Mouse (Mus musculus) embryonic fibroblast, embryonic 13.5 days (primary cell): Measurements from ENCODE around the gene Tkt.

Experiments
- CTCF ChIP-seq: IDR thresholded peaks from 2 replicates; pipeline ENCODE4 v1.5.1; 2011; ENCODE audit warnings: mild to moderate bottlenecking, control low read depth, low read length, moderate library complexity, borderline replicate concordance; ENCODE audit not compliant: insufficient read depth
- POLR2A ChIP-seq: IDR thresholded peaks from 2 replicates; pipeline ENCODE4 v1.6.1; 2011; ENCODE audit warnings: low read depth, mild to moderate bottlenecking, control low read depth, low read length, moderate library complexity

- no peak for TF ChIP-seq POLR2A
- no peak for TF ChIP-seq CTCF
These were observed 49.0 kb downstream of the Tkt start for GRCm38 (mm10) chr14:30597142-30597541.
